Mouse (Mus musculus): ENCODE measurements around the gene Olfr315. TPM values are rescaled to one million over a fixed set of nuclear protein-coding genes. Genes with fewer than 3 reads are reported as not detected.
"Not testable (repeated sequence)": the region's sequence is repeated elsewhere in the genome, so short reads cannot be mapped to it uniquely, and the experiment has no call there.

The Olfr315 gene
- total RNA-seq (2022) = not detected

- no peak for DNase-seq (ENCODE audit: low spot score in 2 of 2)
Measured at GRCm38 (mm10) chr11:58772888-58773287, at the start of gene Olfr315. TSS of gene Olfr315 (plus strand) at chr11:58773188.

GRCm38 (mm10) chr11:58723914-58724313 lies 49.1 kb upstream of the Olfr315 start, which contains the start of gene Olfr318:
TSS of gene Olfr318 (minus strand) at chr11:58724014.
- DNase-seq (ENCODE audit: low spot score in 2 of 2) = no peak

- DNase-seq (ENCODE audit: low spot score in 2 of 2) = not testable (repeated sequence)
Measured at GRCm38 (mm10) chr11:58727896-58728650, 44.9 kb upstream of the Olfr315 start.

GRCm38 (mm10) chr11:58733372-58733771 lies 39.6 kb upstream of the Olfr315 start:
- DNase-seq (ENCODE audit: low spot score in 2 of 2) = peak; percentile 47 to 68

GRCm38 (mm10) chr11:58738792-58739262 lies 34.2 kb upstream of the Olfr315 start, which contains the start of gene Olfr317:
TSS of gene Olfr317 (minus strand) at chr11:58739212.
- no peak for DNase-seq (ENCODE audit: low spot score in 2 of 2)

- peak; percentile 35 to 64 for DNase-seq (ENCODE audit: low spot score in 2 of 2)
Measured at GRCm38 (mm10) chr11:58751096-58751495, 21.9 kb upstream of the Olfr315 start.

GRCm38 (mm10) chr11:58752434-58752833 lies 20.6 kb upstream of the Olfr315 start, which contains the start of gene Olfr316:
TSS of gene Olfr316 (plus strand) at chr11:58752734.
- DNase-seq (ENCODE audit: low spot score in 2 of 2) = no peak

- DNase-seq (ENCODE audit: low spot score in 2 of 2) = no peak
Measured at GRCm38 (mm10) chr11:58782480-58783089, 9.6 kb downstream of the Olfr315 start, which contains the start of gene Olfr314. TSS of gene Olfr314 (plus strand) at chr11:58782952.

- DNase-seq (ENCODE audit: low spot score in 2 of 2) = no peak
Measured at GRCm38 (mm10) chr11:58784182-58784581, 11.2 kb downstream of the Olfr315 start.

GRCm38 (mm10) chr11:58787651-58788050 lies 14.7 kb downstream of the Olfr315 start:
- DNase-seq (ENCODE audit: low spot score in 2 of 2) = no peak

- no peak for DNase-seq (ENCODE audit: low spot score in 2 of 2)
Measured at GRCm38 (mm10) chr11:58788346-58788745, 15.4 kb downstream of the Olfr315 start.

- no peak for DNase-seq (ENCODE audit: low spot score in 2 of 2)
Measured at GRCm38 (mm10) chr11:58789532-58789931, 16.5 kb downstream of the Olfr315 start.

GRCm38 (mm10) chr11:58790053-58790452 lies 17.1 kb downstream of the Olfr315 start:
- no peak for DNase-seq (ENCODE audit: low spot score in 2 of 2)

GRCm38 (mm10) chr11:58790646-58791045 lies 17.7 kb downstream of the Olfr315 start:
- no peak for DNase-seq (ENCODE audit: low spot score in 2 of 2)

- DNase-seq (ENCODE audit: low spot score in 2 of 2) = no peak
Measured at GRCm38 (mm10) chr11:58795856-58796255, 22.9 kb downstream of the Olfr315 start.

- peak; percentile 65 to 80 for DNase-seq (ENCODE audit: low spot score in 2 of 2)
Measured at GRCm38 (mm10) chr11:58796850-58797249, 23.9 kb downstream of the Olfr315 start.

- DNase-seq (ENCODE audit: low spot score in 2 of 2) = no peak
Measured at GRCm38 (mm10) chr11:58799747-58800146, 26.8 kb downstream of the Olfr315 start.

- peak; percentile 28 to 49 for DNase-seq (ENCODE audit: low spot score in 2 of 2)
Measured at GRCm38 (mm10) chr11:58801558-58802228, 28.7 kb downstream of the Olfr315 start, which contains the start of gene Fam183b. TSS of gene Fam183b (minus strand) at chr11:58801960.

GRCm38 (mm10) chr11:58803871-58804270 lies 30.9 kb downstream of the Olfr315 start:
- no peak for DNase-seq (ENCODE audit: low spot score in 2 of 2)

- no peak for DNase-seq (ENCODE audit: low spot score in 2 of 2)
Measured at GRCm38 (mm10) chr11:58804393-58804792, 31.4 kb downstream of the Olfr315 start.

- DNase-seq (ENCODE audit: low spot score in 2 of 2) = no peak
Measured at GRCm38 (mm10) chr11:58812001-58812400, 39.0 kb downstream of the Olfr315 start.

- DNase-seq (ENCODE audit: low spot score in 2 of 2) = not testable (repeated sequence)
Measured at GRCm38 (mm10) chr11:58814700-58815099, 41.7 kb downstream of the Olfr315 start, which contains the start of gene Olfr313. TSS of gene Olfr313 (plus strand) at chr11:58815000.
